Mouse (Mus musculus) left cerebral cortex, adult 18-20 months (tissue): ENCODE results near the gene Srd5a3. TPM values are rescaled to one million over a fixed set of nuclear protein-coding genes. Genes with fewer than 3 reads are reported as not detected.

Experiments used
- DNase-seq, 2 experiments: peaks; one replicate each; pipeline ENCODE4 v3.0.0; 2021 to 2022; ENCODE audit warnings: low spot score in 2 of 2, mixed read lengths in 1 of 2
- total RNA-seq, 2 experiments: library from RNA; stranded (reverse); gene quantifications; 2 replicates each; pipeline ENCODE4 v1.2.3; 2021

The Srd5a3 gene
- total RNA-seq, 2 experiments from 2014 or later: 19.1 to 22.7 TPM

GRCm38 (mm10) chr5:76149436-76149835 lies 9.4 kb downstream of the Srd5a3 start:
- no peak for DNase-seq

- no peak for DNase-seq
These were observed 12.9 kb downstream of the Srd5a3 start for GRCm38 (mm10) chr5:76152956-76153355.

- DNase-seq: no peak
These were observed 13.4 kb downstream of the Srd5a3 start for GRCm38 (mm10) chr5:76153430-76153829.

- DNase-seq: no peak
These were observed 14.5 kb downstream of the Srd5a3 start for GRCm38 (mm10) chr5:76154434-76155165.

- no peak for DNase-seq
These were observed 19.5 kb downstream of the Srd5a3 start for GRCm38 (mm10) chr5:76159555-76159954.

GRCm38 (mm10) chr5:76160086-76160485 lies 20.0 kb downstream of the Srd5a3 start:
- DNase-seq: no peak

GRCm38 (mm10) chr5:76161491-76161890 lies 21.4 kb downstream of the Srd5a3 start:
- no peak for DNase-seq

GRCm38 (mm10) chr5:76162926-76163325 lies 22.9 kb downstream of the Srd5a3 start:
- DNase-seq: no peak

GRCm38 (mm10) chr5:76163828-76164390 lies 23.8 kb downstream of the Srd5a3 start:
- no peak for DNase-seq

GRCm38 (mm10) chr5:76164827-76165226 lies 24.8 kb downstream of the Srd5a3 start:
- no peak for DNase-seq

GRCm38 (mm10) chr5:76170522-76170921 lies 30.5 kb downstream of the Srd5a3 start:
- DNase-seq: no peak

- no peak for DNase-seq
These were observed 31.0 kb downstream of the Srd5a3 start for GRCm38 (mm10) chr5:76171039-76171438.

- DNase-seq: no peak
These were observed 35.0 kb downstream of the Srd5a3 start for GRCm38 (mm10) chr5:76175051-76175450.

- no peak for DNase-seq
These were observed 36.3 kb downstream of the Srd5a3 start for GRCm38 (mm10) chr5:76176411-76176810.

GRCm38 (mm10) chr5:76176841-76177240 lies 36.8 kb downstream of the Srd5a3 start:
- DNase-seq: no peak

- DNase-seq: no peak
These were observed 37.6 kb downstream of the Srd5a3 start for GRCm38 (mm10) chr5:76177664-76178063.

- DNase-seq: no peak
These were observed 39.1 kb downstream of the Srd5a3 start for GRCm38 (mm10) chr5:76179171-76179570.

GRCm38 (mm10) chr5:76179791-76180190 lies 39.7 kb downstream of the Srd5a3 start:
- DNase-seq: no peak

GRCm38 (mm10) chr5:76182326-76182725 lies 42.3 kb downstream of the Srd5a3 start:
- no peak for DNase-seq

- DNase-seq: no peak
These were observed 43.1 kb downstream of the Srd5a3 start for GRCm38 (mm10) chr5:76183043-76183749.

GRCm38 (mm10) chr5:76183750-76184261 lies 43.7 kb downstream of the Srd5a3 start, which contains the start of gene Tmem165:
Gene Tmem165 (plus strand): TSS chr5:76183880.
- DNase-seq: peak; percentile 95 to 98
